Mouse (Mus musculus): ENCODE data around the gene Il23a. TPM values are rescaled to one million over a fixed set of nuclear protein-coding genes. Genes with fewer than 3 reads are reported as not detected.
"Not testable (repeated sequence)": the region's sequence is repeated elsewhere in the genome, so short reads cannot be mapped to it uniquely, and the experiment has no call there.

Il23a gene
- 0.26 TPM in 1 of 2 replicates, not detected in the other for total RNA-seq (2021)
- long read RNA-seq, experiment 1, partial matches to known transcripts: 0 of 1 reads
- long read RNA-seq, experiment 1, other reads (novel, unspliced or antisense): 0 of 1 reads
- long read RNA-seq, experiment 2: 0 reads

GRCm38 (mm10) chr10:128298702-128299171, at the start of gene Il23a:
Il23a (minus strand) TSS chr10:128298752.
- no peak for DNase-seq

DNA sequence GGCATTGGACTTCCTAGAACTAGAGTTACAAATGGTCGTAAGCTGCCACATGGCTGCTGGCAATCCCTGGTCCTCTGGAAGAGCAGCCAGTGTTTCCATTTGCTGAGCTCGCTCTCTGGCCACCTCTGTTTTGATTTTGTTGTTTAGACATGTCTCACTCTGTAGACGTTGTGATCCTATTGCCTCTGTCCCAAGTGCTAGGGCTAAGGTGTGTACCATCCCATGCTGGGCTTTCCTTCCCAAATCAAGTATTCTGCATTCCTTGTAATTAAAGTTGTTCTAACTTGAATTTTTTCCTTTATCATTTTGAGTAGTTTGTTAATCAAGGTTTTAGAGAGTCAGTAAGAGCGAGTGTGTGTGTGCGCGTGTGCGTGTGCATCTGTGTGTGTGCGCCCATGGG, 49.0 kb upstream of the Il23a start:
- DNase-seq: no peak

GRCm38 (mm10) chr10:128344568-128345275, 46.2 kb upstream of the Il23a start:
- DNase-seq: peak; percentile 89

DNA sequence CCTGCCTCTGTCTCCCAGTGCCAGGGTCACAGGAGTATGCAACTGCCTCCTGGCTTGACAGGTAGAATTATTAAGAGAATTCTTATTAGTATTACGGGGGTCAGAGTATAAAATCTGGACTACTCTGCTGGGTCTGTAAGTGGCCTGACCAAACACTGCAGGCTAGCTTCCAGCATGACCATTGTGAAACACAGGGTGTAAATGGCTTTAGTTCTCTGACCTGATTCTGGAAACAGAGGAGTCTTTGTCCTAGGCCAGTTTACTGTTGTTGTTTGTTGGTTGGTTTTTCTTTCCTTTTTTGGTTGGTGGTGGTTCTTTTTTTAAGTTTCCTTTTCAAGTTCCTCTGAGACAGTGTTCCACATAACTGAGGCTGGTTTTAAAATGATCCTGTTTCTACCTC, 44.9 kb upstream of the Il23a start:
- no peak for DNase-seq

DNA sequence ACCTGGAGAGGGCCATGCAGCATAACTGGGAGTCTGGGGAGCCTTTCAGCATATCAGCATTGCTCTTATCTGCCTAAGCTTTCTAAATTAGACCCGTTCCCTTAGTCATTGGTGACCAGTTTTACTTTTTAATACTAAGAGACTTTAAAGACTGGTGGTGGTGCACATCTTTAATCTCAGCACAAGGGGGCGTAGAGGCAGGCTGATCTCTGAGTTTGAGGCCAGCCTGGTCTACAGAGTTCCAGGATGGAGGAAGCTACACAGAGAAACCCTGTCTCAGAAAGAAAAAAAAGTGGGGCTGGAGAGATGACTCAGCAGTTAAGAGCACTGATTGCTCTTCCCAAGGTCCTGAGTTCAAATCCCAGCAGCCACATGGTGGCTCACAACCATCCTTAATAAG, 41.7 kb upstream of the Il23a start:
- no peak for DNase-seq

DNA sequence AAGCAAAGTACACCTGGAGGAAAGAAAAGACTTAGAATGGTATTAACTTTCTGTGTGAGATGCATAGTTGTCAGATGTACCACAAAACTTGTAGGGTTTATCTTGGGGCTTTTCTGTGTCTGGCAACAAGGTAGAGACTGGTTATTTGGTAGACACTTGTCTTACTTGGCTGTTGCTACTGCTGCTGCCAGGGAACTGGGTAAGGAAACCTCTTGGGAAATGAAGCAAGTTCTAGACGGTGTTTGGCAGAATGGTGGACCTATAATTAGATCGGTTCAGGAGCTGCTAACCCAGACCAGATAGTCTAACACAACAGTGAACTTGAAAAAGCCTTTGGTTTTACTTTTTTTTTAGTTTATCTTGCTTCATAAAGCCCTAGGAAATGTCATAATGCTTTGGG, 40.4 kb upstream of the Il23a start:
- DNase-seq: no peak

- DNase-seq: no peak
Measured at GRCm38 (mm10) chr10:128338415-128338814, 39.9 kb upstream of the Il23a start.

- peak; percentile 99 for DNase-seq
Measured at GRCm38 (mm10) chr10:128337306-128338181, 39.0 kb upstream of the Il23a start, which contains the start of gene Cs. Cs (plus strand) TSS chr10:128337734.

DNA sequence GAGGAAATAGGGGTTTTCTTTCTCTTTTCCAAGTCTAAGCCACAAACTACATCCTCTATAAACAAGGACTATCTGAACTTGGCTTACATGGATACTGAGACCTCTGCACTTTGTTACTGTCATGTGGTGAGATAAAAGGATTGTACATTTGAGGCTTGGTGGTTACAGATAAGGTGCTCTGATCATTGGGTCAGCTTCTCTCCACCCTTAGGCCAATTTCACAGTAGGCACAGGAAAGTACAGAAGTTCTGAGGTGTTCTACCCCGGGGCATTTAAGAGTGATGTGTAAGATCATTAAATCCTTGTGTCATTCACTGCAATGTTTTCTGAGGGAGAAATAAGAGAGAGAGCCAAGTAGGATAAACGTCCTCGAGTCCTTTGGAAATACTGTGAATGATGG, 38.0 kb upstream of the Il23a start:
- DNase-seq: no peak

DNA sequence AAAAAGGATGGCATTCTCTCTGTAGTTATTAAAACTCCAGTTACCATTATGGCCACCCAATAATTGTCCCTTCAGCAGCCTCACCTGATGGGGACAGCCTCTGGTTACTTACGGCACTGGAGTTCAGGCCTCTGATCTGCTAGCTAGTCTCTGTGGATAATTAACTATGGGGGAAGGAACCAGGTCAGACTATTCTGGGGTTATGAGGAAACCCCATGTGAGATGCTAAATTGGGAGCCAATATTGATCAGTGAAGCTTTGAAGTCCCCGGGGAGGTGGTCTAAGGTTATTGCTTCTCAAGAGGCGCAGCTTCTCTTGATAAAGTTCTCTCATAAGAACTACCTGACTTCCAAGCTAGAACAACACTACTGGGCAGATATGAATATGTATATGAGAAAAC, 37.6 kb upstream of the Il23a start:
- DNase-seq: no peak

GRCm38 (mm10) chr10:128335582-128335981, 37.0 kb upstream of the Il23a start:
- peak; percentile 87 for DNase-seq

GRCm38 (mm10) chr10:128332358-128333249, 34.1 kb upstream of the Il23a start:
- not testable (repeated sequence) for DNase-seq

DNA sequence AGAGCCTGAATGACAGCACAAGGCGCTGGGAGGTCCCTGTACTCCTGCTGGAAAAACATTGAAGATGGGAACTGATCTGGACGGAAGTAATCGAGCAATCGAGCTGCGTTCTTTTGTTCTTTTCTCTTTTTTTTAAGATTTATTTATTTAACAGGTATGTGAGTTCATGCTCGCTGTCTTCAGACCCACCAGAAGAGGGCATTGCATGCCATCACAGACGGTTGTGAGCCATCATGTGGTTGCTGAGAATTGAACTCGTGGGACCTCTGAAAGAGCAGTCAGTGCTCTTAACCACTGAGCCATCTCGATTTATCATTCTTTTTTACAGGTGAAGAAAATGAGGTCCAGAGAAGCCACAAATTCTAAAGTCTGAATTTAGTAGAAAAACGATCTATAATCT, 29.1 kb upstream of the Il23a start:
- no peak for DNase-seq

- no peak for DNase-seq
Measured at GRCm38 (mm10) chr10:128326825-128327224, 28.3 kb upstream of the Il23a start.

- no peak for DNase-seq
Measured at GRCm38 (mm10) chr10:128323516-128323915, 25.0 kb upstream of the Il23a start.

- peak; percentile 90 for DNase-seq
Measured at GRCm38 (mm10) chr10:128322141-128323108, 23.9 kb upstream of the Il23a start, which contains the start of gene Cnpy2. Cnpy2 (plus strand) TSS chr10:128322459.

GRCm38 (mm10) chr10:128321641-128322040, 23.1 kb upstream of the Il23a start:
- DNase-seq: no peak

DNA sequence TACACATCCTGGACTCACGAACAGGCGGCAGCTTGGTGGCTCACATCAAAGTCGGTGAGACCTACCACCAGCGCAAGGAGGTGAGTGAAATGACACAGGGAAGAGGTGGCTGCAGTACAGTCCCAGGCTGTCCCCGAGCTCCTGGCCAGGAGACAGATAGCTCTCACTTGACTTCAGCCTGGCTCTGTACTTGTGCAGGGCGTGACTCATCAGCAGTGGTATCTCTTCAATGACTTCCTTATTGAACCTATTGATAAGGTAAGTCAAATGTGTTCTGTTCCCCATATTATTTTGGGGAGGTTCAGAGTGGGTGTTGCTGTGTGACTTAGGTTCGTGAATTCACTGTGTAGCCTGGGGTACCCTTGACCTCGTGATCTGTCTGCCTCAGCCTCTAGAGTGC, 17.0 kb upstream of the Il23a start:
- no peak for DNase-seq

DNA sequence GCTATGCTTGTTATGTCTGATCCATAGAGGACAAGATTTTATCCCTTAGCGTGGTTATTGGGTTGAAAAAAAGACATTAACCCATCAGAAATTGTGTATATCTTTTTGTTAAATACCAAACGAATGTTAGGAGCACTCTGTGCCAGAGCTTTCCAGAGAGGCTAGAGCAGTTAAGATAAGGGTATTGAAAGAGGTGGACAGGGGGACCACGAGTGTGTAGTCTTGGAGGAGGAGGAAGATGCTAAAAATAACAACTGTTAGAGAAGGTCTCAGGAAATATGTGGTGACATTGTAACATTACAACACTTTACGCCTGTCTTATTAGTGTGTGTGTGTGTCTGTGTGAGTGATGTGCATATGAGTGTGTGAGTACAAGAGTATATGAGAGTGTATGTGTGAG, 12.3 kb upstream of the Il23a start:
- DNase-seq: no peak

- peak; percentile 81 for DNase-seq
Measured at GRCm38 (mm10) chr10:128310177-128310576, 11.6 kb upstream of the Il23a start.

GRCm38 (mm10) chr10:128309654-128310053, 11.1 kb upstream of the Il23a start:
- DNase-seq: peak; percentile 38

Data from adrenal gland, postnatal 14 days (tissue).